Mouse (Mus musculus): ENCODE results near the gene Casp8ap2. TPM values are rescaled to one million over a fixed set of nuclear protein-coding genes. Genes with fewer than 3 reads are reported as not detected.

Gene Casp8ap2
- 34.5 and 36.0 TPM in 2 replicates for total RNA-seq (2017)

DNA sequence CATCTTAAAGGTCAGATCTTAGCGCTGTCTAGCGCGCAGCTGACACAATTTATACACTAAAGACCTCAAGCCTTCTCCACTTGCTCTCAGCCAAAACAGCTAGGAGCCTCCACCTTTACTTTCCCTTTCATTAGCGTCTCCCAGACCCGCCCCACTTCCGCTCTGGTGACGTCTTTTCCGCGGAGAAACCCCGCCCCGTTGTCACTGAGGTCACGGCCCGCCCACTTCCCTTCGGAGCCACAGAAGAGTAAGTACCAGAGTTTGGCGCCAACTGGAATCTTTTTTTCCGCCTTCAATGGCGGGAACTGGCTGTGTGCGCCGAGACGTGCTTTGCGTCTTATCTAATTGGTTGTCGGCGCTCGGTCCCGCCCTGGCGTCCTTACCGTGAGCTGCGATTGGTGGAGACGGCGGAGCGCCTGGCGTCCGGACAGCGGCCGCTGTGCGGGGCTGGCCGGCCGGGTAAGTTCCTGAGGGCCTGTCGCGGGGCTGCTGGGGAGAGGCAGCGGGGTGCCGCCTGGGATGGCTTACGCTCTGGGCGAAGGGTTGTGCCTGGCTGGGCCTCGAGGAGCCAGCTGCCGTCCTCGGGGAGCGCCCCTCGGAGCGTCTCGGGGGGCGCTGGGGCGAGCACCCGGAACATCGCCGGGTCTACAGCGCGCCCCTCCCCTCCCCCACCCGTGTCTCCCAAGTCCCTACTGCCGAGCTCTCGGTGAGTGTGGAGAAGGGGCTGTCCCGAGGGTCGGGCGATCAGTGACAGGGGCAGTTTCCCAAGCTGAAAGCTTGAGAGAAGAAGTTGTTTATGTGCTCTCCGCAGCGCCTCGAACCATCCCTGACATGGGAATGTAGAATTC lies at the start of gene Casp8ap2:
TSS of gene Casp8ap2 (plus strand) at position 418 of the 848 bp plus-strand sequence.
- peak; percentile 99 for ATAC-seq (ENCODE audit: extremely low read depth, insufficient number of reproducible peaks, low FRiP score, poor library complexity, severe bottlenecking)

DNA sequence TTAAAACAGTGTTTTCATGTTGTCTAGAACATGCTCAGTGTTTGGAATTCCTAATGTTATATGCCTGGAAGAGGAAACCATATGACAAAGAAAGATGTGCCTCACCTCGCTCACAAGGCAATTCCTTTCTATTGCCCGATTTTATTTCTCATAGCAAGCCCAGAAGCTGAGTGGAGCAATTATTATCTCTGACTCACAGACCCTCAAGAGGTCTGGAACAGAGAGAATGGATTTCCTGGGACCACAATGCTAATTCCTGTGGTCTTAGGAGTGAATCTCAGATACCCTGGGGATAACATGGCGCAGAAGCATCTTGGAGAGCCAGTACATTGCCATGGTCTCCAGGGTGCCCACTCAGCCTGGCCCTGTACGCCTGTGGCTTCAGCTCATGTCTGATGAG lies 46.2 kb upstream of the Casp8ap2 start:
- no peak for ATAC-seq (ENCODE audit: extremely low read depth, insufficient number of reproducible peaks, low FRiP score, poor library complexity, severe bottlenecking)

DNA sequence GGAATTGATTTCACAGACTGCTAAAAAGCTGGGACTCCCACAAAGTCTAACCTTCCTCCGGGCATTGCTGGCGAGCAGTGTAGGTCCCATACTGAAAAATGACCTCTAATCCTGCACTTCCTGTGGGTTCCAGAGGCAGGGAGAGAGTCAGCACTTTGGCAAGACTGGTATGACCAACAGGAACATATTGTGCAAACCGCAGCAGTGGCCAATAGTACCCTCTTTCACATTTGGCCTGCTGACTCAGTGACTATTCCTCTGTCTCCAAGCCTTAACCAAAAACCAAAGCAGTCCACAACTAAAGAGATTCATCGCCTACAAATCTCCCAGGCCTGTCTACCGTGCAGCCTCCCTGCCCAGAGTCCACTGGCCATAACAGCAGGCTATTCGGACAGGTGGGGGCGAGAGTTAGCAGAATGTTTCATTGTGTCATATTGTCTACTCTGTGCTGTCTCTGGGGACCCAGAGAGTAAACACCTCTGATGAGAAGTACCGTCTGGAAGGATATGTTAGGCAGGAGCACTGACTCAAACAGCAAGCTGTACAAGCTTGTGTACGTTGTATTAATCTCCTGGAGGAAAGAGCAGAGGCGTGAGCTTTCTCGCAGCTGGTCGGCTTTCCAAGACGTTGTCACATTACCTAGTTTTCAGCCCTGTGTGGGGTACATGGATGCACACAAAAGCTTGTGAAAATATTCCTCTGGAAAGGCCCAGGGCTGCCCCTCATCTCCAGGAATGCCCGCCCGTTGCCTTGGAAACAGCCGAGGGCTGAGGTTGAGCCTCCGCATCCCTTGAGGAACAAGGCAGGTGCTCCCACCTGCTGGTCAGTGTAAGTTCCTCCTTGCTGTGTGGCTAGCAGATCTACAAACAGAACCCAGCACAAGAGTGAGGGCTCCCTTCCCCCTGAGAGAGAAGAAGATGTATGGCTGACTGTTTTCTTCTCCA lies 45.0 kb upstream of the Casp8ap2 start:
- no peak for ATAC-seq (ENCODE audit: extremely low read depth, insufficient number of reproducible peaks, low FRiP score, poor library complexity, severe bottlenecking)

DNA sequence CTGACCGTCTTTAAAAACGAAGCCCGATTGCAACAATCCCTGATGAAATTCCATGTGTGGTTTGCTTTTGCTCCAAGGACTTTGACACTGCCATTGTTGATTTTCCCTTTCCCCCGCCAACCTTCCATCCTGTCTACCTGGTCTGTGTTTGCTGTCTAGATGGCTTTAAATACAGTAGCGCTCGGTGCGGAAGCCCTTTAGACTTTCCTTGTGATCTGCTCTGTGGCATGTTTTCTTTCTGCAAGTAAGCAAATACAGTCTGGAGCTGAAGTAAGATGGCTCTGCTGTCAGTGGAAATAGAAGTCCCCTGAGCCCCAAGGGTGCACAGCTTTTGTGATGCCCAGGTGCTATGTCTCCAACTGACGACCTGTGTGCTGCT lies 44.3 kb upstream of the Casp8ap2 start:
- ATAC-seq (ENCODE audit: extremely low read depth, insufficient number of reproducible peaks, low FRiP score, poor library complexity, severe bottlenecking) = no peak

DNA sequence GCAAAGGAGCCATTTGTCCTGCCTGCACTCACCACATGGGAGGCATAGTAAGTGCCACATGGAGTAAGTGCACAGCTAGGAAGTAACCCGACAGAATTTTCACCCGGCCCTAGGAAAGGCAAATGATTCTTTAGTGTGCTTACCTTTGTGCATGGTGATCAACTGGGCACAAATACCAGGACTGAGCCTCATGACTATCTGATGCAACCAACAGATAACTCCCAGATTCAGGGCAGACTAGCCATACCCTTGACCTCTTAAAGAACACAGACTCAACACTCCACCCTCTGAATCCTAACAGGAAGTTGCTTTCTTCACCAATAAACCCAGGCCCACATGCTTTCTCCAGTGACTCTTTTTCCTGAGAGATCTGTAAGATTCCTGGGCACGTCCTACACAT lies 43.8 kb upstream of the Casp8ap2 start:
- no peak for ATAC-seq (ENCODE audit: extremely low read depth, insufficient number of reproducible peaks, low FRiP score, poor library complexity, severe bottlenecking)

DNA sequence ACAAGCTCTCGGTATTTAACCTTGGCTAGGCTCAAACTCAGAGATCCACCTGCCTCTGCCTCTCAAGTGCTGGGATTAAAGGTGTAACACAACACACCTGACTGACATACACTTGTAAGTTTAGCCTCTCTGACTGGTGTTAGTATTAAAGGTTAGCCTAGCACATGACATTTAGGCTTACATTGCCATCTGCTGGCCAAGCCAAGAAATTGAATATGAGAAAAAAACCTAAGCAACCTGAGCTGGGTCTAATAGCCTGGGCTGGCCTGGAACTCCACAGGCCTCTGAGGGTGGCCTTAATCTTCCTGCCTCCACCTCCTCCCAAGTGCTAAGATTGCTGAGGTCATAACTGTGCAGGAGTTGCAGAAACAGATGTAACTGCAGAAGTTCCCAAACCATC lies 43.1 kb upstream of the Casp8ap2 start:
- ATAC-seq (ENCODE audit: extremely low read depth, insufficient number of reproducible peaks, low FRiP score, poor library complexity, severe bottlenecking) = peak; percentile 53; the same call in 1 of the 2 replicates

DNA sequence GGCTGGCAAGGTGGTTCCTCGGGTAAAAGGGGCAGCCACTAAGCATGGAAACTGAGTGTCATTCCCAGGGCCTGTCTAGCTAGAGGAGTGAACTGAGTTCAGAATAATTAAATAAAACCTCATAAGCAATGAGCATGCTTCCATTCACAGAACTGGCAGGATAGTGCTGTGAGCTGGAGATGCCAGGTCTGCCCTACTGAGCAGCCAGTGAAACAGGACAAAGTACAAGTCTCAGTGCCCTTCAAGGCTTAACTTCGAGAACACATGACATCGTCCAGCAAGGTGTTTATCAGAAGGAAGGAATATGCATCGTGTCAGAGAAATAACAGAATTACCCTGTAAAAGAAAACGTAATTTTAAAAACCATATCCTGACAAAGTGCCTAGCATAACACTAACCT lies 41.7 kb upstream of the Casp8ap2 start:
- no peak for ATAC-seq (ENCODE audit: extremely low read depth, insufficient number of reproducible peaks, low FRiP score, poor library complexity, severe bottlenecking)

DNA sequence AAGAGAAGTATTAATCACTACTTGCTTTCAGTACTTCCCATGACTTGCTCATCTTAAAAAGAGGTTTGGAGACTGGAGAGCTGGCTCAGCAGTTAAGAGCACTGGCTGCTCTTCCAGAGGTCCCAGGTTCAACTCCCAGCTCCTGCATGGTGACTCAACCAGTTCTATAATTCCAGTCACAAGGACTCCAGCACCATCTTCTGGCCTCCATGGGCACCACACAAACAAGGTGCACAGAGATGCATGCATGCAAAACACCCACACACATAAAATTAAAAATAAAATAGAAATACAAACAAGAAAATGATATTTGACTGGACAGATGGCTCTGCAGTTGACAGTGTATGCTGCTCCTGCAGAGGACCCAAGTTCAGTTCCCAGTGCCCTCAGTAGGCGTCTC lies 40.6 kb upstream of the Casp8ap2 start:
- ATAC-seq (ENCODE audit: extremely low read depth, insufficient number of reproducible peaks, low FRiP score, poor library complexity, severe bottlenecking) = no peak

DNA sequence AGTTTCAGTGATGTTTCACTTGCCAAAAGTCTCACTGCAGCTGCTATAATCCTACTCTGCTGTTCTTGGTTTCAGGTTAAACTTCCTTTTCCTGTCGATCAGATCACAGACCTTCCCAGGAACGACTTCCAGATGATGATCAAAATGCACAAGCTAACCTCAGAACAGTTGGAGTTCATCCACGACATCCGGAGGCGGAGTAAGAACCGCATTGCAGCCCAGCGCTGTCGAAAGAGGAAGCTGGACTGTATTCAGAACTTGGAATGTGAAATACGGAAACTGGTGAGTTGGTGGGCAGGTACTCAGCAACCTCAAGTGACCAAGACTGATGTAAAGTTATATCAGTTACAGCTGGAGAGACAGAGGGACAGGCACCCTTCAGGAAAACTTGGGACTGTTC lies 40.1 kb upstream of the Casp8ap2 start:
- peak; percentile 23; the same call in 1 of the 2 replicates for ATAC-seq (ENCODE audit: extremely low read depth, insufficient number of reproducible peaks, low FRiP score, poor library complexity, severe bottlenecking)

DNA sequence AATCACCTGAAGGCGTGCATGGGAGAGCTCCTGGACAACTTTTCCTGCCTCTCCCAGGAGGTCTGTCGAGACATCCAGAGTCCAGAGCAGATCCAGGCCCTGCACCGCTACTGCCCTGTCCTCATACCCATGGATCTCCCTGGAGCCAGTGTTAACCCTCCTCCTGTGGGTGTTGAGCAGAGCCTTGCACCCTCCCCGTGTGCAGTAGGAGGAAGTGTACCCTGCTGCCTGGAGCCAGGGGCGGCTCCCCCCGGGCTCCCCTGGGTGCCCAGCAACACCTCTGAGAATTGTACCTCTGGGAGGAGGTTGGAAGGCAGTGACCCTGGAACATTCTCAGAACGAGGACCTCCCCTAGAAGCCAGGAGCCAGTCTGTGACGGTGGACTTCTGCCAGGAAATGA lies 35.4 kb upstream of the Casp8ap2 start:
- no peak for ATAC-seq (ENCODE audit: extremely low read depth, insufficient number of reproducible peaks, low FRiP score, poor library complexity, severe bottlenecking)

DNA sequence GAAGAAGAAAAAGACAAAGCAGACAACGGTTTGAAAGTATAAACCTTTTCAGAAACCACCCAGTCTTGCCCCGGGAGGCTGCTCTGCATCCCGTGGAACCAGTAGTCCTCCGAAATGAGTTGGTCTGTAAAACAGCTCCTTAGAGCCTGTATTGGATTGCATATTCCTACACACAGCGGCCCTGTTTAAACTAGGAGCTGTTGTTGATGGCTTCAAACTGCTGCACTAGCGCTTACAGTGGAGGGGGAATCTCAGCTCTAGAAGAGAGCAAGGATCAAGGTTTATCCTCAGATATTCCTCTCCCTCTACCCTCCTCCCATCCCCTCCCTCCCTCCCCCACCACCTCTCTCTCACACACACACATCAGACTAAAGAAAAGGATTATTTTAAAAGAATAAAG lies 31.1 kb upstream of the Casp8ap2 start:
- ATAC-seq (ENCODE audit: extremely low read depth, insufficient number of reproducible peaks, low FRiP score, poor library complexity, severe bottlenecking) = no peak

DNA sequence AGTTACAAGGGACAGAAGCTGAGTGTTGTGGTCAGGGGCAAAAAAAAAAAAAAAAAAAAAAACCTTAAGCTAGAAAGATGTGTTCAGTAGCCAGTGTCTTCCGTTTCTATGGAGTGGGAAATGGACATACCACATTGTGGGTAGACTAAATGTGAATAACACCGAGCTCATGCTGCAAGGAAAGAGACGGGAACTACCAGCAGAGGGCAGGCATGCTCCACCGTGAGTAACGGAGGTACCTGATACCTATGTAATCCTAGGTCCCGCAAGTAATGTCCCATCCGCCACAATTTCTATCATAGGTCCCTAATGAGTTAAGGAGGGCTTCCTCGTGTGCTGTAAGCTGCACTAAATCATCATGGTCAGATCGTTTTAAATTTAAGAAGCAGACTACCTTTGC lies 28.7 kb upstream of the Casp8ap2 start:
- peak; percentile 65; the same call in 1 of the 2 replicates for ATAC-seq (ENCODE audit: extremely low read depth, insufficient number of reproducible peaks, low FRiP score, poor library complexity, severe bottlenecking)

DNA sequence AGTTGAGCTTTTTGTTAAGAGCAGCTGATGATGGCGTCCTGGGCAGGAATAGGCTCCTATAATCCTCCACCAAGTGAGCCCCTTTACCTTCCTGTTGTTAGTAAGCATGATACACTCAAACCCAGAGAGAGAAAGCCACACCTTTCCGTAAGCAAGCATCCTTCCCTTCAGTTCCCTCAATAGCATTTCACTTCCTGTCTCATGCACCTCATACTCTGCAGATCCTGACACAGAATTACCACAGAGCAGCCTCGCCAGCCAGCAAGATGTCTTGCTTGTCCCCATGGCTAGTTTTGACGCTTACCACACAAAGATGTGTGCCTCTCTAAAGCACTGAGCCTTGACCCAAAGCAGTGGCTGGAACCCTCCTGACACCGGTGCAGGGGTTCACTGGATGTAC lies 27.7 kb upstream of the Casp8ap2 start:
- ATAC-seq (ENCODE audit: extremely low read depth, insufficient number of reproducible peaks, low FRiP score, poor library complexity, severe bottlenecking) = no peak

DNA sequence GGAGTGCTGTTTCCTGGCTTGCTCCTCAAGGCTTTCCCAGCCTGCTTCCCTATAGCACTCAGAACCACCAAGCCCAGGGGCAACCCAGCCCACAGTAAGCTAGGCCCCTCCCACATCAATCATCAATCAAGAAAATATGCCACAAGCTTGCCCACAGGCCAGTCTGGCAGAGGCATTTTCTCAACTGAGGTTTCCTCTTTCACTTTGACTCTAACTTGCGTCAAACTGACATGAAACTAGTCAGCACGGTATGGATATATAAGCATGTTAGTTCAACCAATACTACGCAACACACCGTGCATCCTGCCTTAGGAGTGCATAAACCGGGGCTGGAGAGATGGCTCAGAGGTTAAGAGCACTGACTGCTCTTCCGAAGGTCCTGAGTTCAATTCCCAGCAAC lies 27.0 kb upstream of the Casp8ap2 start:
- ATAC-seq (ENCODE audit: extremely low read depth, insufficient number of reproducible peaks, low FRiP score, poor library complexity, severe bottlenecking) = peak; percentile 59

DNA sequence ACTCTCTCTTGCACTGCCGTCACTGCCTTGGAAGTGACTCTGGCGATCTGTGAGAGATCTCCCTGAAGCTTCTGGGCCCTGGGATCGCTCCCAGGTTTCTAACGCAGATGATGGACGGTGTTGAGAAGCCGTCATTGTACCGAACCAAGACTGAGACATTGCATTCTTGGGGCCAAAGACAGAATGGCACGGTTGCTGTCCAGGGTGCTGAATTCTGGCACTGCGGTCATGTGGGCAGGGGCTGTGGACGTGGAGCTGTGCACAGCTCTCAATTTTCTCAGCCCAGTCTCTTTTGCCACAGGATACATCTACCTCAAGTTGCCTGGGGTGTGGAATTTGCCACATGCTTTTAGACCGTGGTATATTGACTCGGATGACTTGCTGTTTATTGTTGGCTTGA lies 14.1 kb upstream of the Casp8ap2 start:
- ATAC-seq (ENCODE audit: extremely low read depth, insufficient number of reproducible peaks, low FRiP score, poor library complexity, severe bottlenecking) = no peak

DNA sequence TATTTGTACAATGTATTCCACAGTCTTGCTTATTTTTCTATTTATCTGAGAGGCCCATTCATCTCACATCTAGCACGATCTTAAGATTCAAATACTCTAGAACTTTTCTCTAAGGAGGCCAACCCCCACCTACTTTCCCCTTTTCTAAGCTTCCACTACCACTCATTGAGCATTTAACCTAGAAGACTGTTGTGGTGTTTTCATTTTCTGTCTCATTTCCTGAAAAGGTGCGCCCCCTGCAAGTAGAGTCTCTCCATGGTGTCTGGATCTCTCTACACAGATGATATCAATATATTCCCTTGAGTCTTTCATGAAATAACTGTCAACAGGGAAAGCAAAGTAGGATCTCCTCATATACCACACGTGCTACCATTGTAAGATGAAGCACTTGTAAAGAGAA lies 12.6 kb upstream of the Casp8ap2 start, which contains the start of gene Gja10:
TSS of gene Gja10 (minus strand) at position 101 of the 400 bp plus-strand sequence.
- ATAC-seq (ENCODE audit: extremely low read depth, insufficient number of reproducible peaks, low FRiP score, poor library complexity, severe bottlenecking) = no peak

DNA sequence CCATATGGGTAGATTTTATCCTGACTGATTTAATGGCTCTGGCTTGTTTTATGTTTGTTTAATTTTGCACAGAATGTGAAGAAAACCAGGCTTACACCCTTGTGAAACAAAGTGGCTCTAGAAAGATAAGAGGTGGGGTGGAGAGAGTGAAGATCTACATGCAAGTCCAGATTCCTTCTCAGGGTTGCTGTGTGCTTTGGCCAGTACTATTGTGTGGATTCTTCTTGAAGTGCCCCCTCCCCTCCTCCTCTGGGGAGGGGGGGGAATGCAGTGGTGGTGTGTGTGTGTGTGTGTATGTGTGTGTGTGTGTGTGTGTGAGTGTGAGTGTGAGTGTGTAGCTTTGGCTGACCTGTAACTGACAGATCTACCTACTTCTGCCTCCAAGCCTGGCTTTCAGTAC lies 6.4 kb downstream of the Casp8ap2 start:
- ATAC-seq (ENCODE audit: extremely low read depth, insufficient number of reproducible peaks, low FRiP score, poor library complexity, severe bottlenecking) = no peak

DNA sequence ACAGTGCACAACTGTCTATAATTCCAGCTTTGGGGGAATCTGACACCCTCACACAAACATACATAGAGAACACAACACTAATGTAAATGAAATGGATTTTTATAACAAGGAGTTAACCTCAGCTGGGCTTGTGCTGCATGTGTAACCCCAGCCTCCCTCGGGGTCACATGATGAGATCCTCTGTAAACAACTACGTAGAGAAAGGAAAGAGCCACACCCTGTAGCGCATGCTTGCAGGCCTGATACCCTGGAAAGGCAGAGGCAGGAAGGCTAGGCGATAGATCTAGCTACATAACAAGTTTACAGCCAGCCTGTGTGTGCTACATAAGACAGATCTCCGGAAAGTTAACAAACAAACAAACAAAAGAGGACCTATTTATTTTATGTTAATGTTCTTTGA lies 36.4 kb downstream of the Casp8ap2 start:
- no peak for ATAC-seq (ENCODE audit: extremely low read depth, insufficient number of reproducible peaks, low FRiP score, poor library complexity, severe bottlenecking)

DNA sequence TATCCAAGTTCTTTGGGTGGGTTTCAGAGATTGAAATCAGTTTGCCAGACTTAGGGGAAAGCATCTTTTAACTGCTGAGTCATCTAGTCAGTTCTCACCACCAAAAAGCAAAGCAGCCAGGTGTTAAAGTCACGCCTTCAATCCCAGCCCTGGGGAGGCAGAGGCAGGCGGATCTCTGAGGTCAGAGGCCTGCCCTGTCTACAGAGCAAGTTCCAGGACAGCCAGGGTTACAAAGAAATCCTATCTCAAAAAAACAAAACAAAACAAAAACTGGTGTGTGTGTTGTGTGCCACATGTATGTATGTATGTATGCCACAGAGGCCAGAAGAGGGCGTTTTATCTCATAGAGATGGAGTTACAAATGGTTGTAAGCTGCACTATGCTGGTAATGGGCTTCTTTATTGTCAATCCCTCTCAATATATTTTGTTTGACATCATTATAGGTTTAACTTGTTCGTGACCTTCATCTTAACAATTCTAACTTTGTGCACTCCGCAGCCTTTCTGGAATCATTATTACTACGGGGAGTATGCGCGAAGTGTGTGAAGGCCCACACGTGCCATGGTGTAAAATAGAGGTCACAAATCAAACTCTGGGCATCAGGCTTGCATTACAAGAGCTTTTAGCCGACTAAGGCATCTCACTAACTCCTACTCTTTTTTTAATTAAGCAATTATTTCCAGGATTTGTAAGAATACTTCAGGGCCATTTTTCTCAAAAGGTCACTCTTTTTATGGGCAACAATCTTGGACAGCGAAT lies 41.1 kb downstream of the Casp8ap2 start:
- no peak for ATAC-seq (ENCODE audit: extremely low read depth, insufficient number of reproducible peaks, low FRiP score, poor library complexity, severe bottlenecking)

Data from neutrophil, adult 5-6 weeks (primary cell).